Mouse (Mus musculus) testis, adult 2 months (tissue): ENCODE measurements around the gene Gm45234.

Experiments used
- CTCF ChIP-seq: fragments of 200-500 bp; IDR thresholded peaks from 2 replicates; pipeline ENCODE4 v1.5.1; 2012; ENCODE audit warnings: low read depth, mild to moderate bottlenecking, inconsistent platforms, low read length, moderate library complexity; ENCODE audit not compliant: control insufficient read depth, insufficient read depth, insufficient replicate concordance
- POLR2A ChIP-seq: fragments of 200-500 bp; IDR thresholded peaks from 2 replicates; pipeline ENCODE4 v1.6.1; 2012; ENCODE audit warnings: low read depth, mild to moderate bottlenecking, inconsistent platforms, low read length, moderate library complexity; ENCODE audit not compliant: control insufficient read depth

GRCm38 (mm10) chr6:124739231-124739796, 16.5 kb downstream of the Gm45234 start:
- TF ChIP-seq CTCF (no peak), POLR2A (no peak)
